Mouse (Mus musculus) embryonic facial prominence, embryonic 10.5 days (tissue): Measurements from ENCODE around the gene Tmem95. TPM values are rescaled to one million over a fixed set of nuclear protein-coding genes. Genes with fewer than 3 reads are reported as not detected.

Experiments used
- DNase-seq: peaks from one replicate; pipeline ENCODE4 v3.0.0-alpha.2; 2017; ENCODE audit warnings: low spot score
- H3K27ac ChIP-seq: fragments of 300-500 bp; sonication (generic); replicated peaks from 2 replicates; pipeline ENCODE4 v1.5.1; 2016; ENCODE audit warnings: mild to moderate bottlenecking
- H3K27me3 ChIP-seq: fragments of 300-500 bp; sonication (generic); replicated peaks from 2 replicates; pipeline ENCODE4 v1.6.1; 2016; ENCODE audit warnings: low read depth, mild to moderate bottlenecking; ENCODE audit not compliant: poor library complexity, severe bottlenecking
- H3K36me3 ChIP-seq: fragments of 300-500 bp; sonication (generic); replicated peaks from 2 replicates; pipeline ENCODE4 v1.6.1; 2016; ENCODE audit warnings: mild to moderate bottlenecking, moderate library complexity
- H3K4me1 ChIP-seq: fragments of 300-500 bp; sonication (generic); 2 replicates; pipeline ENCODE4 v1.6.1; 2016
- H3K4me3 ChIP-seq: fragments of 300-500 bp; sonication (generic); 2 replicates; pipeline ENCODE4 v1.5.1; 2016; ENCODE audit warnings: mild to moderate bottlenecking, moderate library complexity
- H3K9me3 ChIP-seq: fragments of 300-500 bp; sonication (generic); 2 replicates; pipeline ENCODE4 v1.6.1; 2016; ENCODE audit warnings: mild to moderate bottlenecking
- WGBS: fragments of 180-500 bp; shearing (Covaris S2); methylation state at CpG from one replicate; pipeline ENCODE4 v1.1.7; 2016; 5-methylcytosine and 5-hydroxymethylcytosine counted together
- polyA plus RNA-seq: library from polyadenylated mRNA; unstranded; fragments of >200 nt; fragmentation: Nextera tagmentation; extraction: Ambion mirVana; gene quantifications from 2 replicates; pipeline ENCODE4 v1.2.1, GENCODE M21; 2016

The Tmem95 gene
- polyA plus RNA-seq, 1 experiment from 2014 or later: not detected

GRCm38 (mm10) chr11:69883066-69883465 lies 5.2 kb upstream of the Tmem95 start:
- 63% methylated on average over 4 of the region's 4 CpGs for WGBS
- Histone ChIP-seq H3K27me3 (peaks cover 24% of the 10 kb centered on the region), H3K9me3 (no peaks in the 10 kb centered on the region), H3K27ac (no peak overlapping the region), H3K4me3 (no peak overlapping the region), H3K4me1 (peaks cover 46% of the 10 kb centered on the region), H3K36me3 (no peaks in the 10 kb centered on the region)
- DNase-seq: peak; percentile 39

- H3K9me3 ChIP-seq: no peaks in the 10 kb centered on the region
- no peak for DNase-seq
- peak overlapping the region; percentile 87 for H3K27ac ChIP-seq
- peak overlapping the region; percentile 62 for H3K4me3 ChIP-seq
- WGBS: 62% methylated on average over 21 of the region's 21 CpGs
- peaks cover 56% of the 10 kb centered on the region for H3K4me1 ChIP-seq
- no peaks in the 10 kb centered on the region for H3K36me3 ChIP-seq
- peaks cover 26% of the 10 kb centered on the region for H3K27me3 ChIP-seq
Measured at GRCm38 (mm10) chr11:69881787-69882670, 4.2 kb upstream of the Tmem95 start.

GRCm38 (mm10) chr11:69880853-69881603 lies 3.2 kb upstream of the Tmem95 start, which contains the start of gene Kctd11:
Gene Kctd11, minus strand, starts transcription at chr11:69881406.
- peak; percentile 89 for DNase-seq
- no peaks in the 10 kb centered on the region for H3K36me3 ChIP-seq
- H3K27me3 ChIP-seq: peaks cover 26% of the 10 kb centered on the region
- H3K27ac ChIP-seq: peak within 1 kb of the TSS; percentile 87
- H3K9me3 ChIP-seq: no peaks in the 10 kb centered on the region
- peaks cover 66% of the 10 kb centered on the region for H3K4me1 ChIP-seq
- under 1% methylated on average over 46 of the region's 46 CpGs for WGBS
- peak within 1 kb of the TSS; percentile 62 for H3K4me3 ChIP-seq

- Histone ChIP-seq H3K4me1 (peaks cover 68% of the 10 kb centered on the region), H3K27ac (peak overlapping the region; percentile 87), H3K27me3 (peaks cover 26% of the 10 kb centered on the region), H3K9me3 (no peaks in the 10 kb centered on the region), H3K36me3 (no peaks in the 10 kb centered on the region), H3K4me3 (peak overlapping the region; percentile 62)
- WGBS: under 1% methylated on average over 18 of the region's 18 CpGs
- DNase-seq: peak; percentile 80
Measured at GRCm38 (mm10) chr11:69880506-69880852, 2.7 kb upstream of the Tmem95 start.

- peak overlapping the region; percentile 62 for H3K4me3 ChIP-seq
- DNase-seq: no peak
Measured at GRCm38 (mm10) chr11:69879711-69880110, 1.9 kb upstream of the Tmem95 start.

GRCm38 (mm10) chr11:69878952-69879351 lies 1.1 kb upstream of the Tmem95 start:
- peak overlapping the region; percentile 87; the same call in 1 of the 2 replicates for H3K27ac ChIP-seq
- WGBS: 92% methylated on average over 6 of the region's 6 CpGs
- peaks cover 26% of the 10 kb centered on the region for H3K27me3 ChIP-seq
- DNase-seq: no peak
- peaks cover 64% of the 10 kb centered on the region for H3K4me1 ChIP-seq
- H3K4me3 ChIP-seq: peak overlapping the region; percentile 62
- H3K36me3 ChIP-seq: no peaks in the 10 kb centered on the region
- H3K9me3 ChIP-seq: no peaks in the 10 kb centered on the region

More at GRCm38 (mm10) chr11:69879711-69880110, 1.9 kb upstream of the Tmem95 start:
- Histone ChIP-seq H3K27me3 (peaks cover 26% of the 10 kb centered on the region), H3K27ac (peak overlapping the region; percentile 87; the same call in 1 of the 2 replicates), H3K9me3 (no peaks in the 10 kb centered on the region), H3K36me3 (no peaks in the 10 kb centered on the region), H3K4me1 (peaks cover 66% of the 10 kb centered on the region)
- 57% methylated on average over 15 of the region's 15 CpGs for WGBS

- Histone ChIP-seq H3K4me1 (peaks cover 64% of the 10 kb centered on the region), H3K27ac (peak overlapping the region; percentile 2; the same call in 1 of the 2 replicates), H3K4me3 (peak overlapping the region; percentile 62; the same call in 1 of the 2 replicates), H3K9me3 (no peaks in the 10 kb centered on the region), H3K27me3 (peaks cover 26% of the 10 kb centered on the region), H3K36me3 (no peaks in the 10 kb centered on the region)
- DNase-seq: no peak
- WGBS: 82% methylated on average over 3 of the region's 3 CpGs
Measured at GRCm38 (mm10) chr11:69878399-69878798, 581 bp upstream of the Tmem95 start.

- WGBS: 2% methylated on average over 12 of the region's 12 CpGs
- Histone ChIP-seq H3K9me3 (no peaks in the 10 kb centered on the region), H3K27ac (peak overlapping the region; percentile 74), H3K4me3 (peak overlapping the region; percentile 45), H3K4me1 (peaks cover 60% of the 10 kb centered on the region), H3K27me3 (peaks cover 19% of the 10 kb centered on the region), H3K36me3 (no peaks in the 10 kb centered on the region)
- DNase-seq: peak; percentile 88
Measured at GRCm38 (mm10) chr11:69876867-69877266, 951 bp downstream of the Tmem95 start.

- WGBS: 62% methylated on average over 7 of the region's 7 CpGs
- no peak for DNase-seq
- Histone ChIP-seq H3K36me3 (no peaks in the 10 kb centered on the region), H3K9me3 (no peaks in the 10 kb centered on the region), H3K4me1 (peaks cover 53% of the 10 kb centered on the region), H3K4me3 (no peak overlapping the region), H3K27me3 (peaks cover 19% of the 10 kb centered on the region), H3K27ac (no peak overlapping the region)
Measured at GRCm38 (mm10) chr11:69876186-69876585, 1.6 kb downstream of the Tmem95 start.

- WGBS: 86% methylated on average over 4 of the region's 4 CpGs
- peaks cover 21% of the 10 kb centered on the region for H3K4me1 ChIP-seq
Measured at GRCm38 (mm10) chr11:69872451-69872850, 5.4 kb downstream of the Tmem95 start.

GRCm38 (mm10) chr11:69871822-69872221 lies 6.0 kb downstream of the Tmem95 start:
- no peak overlapping the region for H3K27ac ChIP-seq
- DNase-seq: no peak
- H3K4me1 ChIP-seq: peaks cover 14% of the 10 kb centered on the region
- H3K9me3 ChIP-seq: no peaks in the 10 kb centered on the region
- H3K36me3 ChIP-seq: no peaks in the 10 kb centered on the region
- 91% methylated on average over 7 of the region's 7 CpGs for WGBS
- H3K4me3 ChIP-seq: no peak overlapping the region
- 0 out of 2 replicates have a peak, but pooled peaks cover 2% of the 10 kb centered on the region for H3K27me3 ChIP-seq

More at GRCm38 (mm10) chr11:69872451-69872850, 5.4 kb downstream of the Tmem95 start:
- no peak for DNase-seq
- H3K9me3 ChIP-seq: no peaks in the 10 kb centered on the region
- H3K27me3 ChIP-seq: 0 out of 2 replicates have a peak, but pooled peaks cover 2% of the 10 kb centered on the region
- H3K36me3 ChIP-seq: no peaks in the 10 kb centered on the region
- H3K27ac ChIP-seq: no peak overlapping the region
- H3K4me3 ChIP-seq: no peak overlapping the region

GRCm38 (mm10) chr11:69870289-69871069 lies 7.3 kb downstream of the Tmem95 start:
- no peak overlapping the region for H3K4me3 ChIP-seq
- H3K9me3 ChIP-seq: no peaks in the 10 kb centered on the region
- 85% methylated on average over 2 of the region's 2 CpGs for WGBS
- DNase-seq: no peak
- 0 out of 2 replicates have a peak, but pooled peaks cover 2% of the 10 kb centered on the region for H3K27me3 ChIP-seq
- 0 out of 2 replicates have a peak, but pooled peaks cover 3% of the 10 kb centered on the region for H3K4me1 ChIP-seq
- H3K27ac ChIP-seq: no peak overlapping the region
- no peaks in the 10 kb centered on the region for H3K36me3 ChIP-seq
